Mouse (Mus musculus): ENCODE measurements at regions not wholly inside any gene's neighbourhood (a gene's known extent, or its start where the extent isn't known, plus 50 kb on each side); places are given as distances from the start of the nearest gene placed in this dataset.

DNA sequence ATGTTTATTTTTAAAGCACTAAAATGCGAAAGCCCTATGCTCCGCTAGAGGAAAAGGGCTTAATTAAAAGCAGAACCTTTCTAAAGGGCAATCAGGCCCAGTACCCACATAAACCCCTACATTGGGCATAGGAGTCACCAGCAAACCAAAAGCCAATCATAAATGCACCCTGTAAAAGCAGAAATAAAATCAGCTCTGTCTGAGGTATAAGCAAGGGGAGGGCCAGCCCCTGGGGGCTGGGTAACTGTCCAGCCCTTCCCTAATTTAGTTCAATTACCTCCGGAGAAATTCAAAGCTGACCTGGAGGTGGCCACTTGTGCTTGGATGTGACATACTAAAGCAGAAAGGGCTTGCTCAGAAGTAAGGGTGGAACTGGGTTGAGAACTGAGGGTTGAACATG, 479.4 kb upstream of the Sall1 start:
- Histone ChIP-seq H3K79me2 (replicated peaks; ENCODE audit: control insufficient read depth, extremely low read depth, insufficient read depth, poor library complexity, severe bottlenecking) (no peaks in the 10 kb centered on the region), H3K36me3 (replicated peaks in 1 of 2; ENCODE audit: control insufficient read depth in 1 of 2, insufficient read depth in 1 of 2, low read length in 1 of 2) (no peaks in the 10 kb centered on the region), H3K4me1 (ENCODE audit: control insufficient read depth in 1 of 2, insufficient read depth in 2 of 2) (no peaks in the 10 kb centered on the region), H3K9ac (ENCODE audit: insufficient read depth, low read depth) (no peak overlapping the region), H3K4me3 (replicated peaks in 1 of 3; ENCODE audit: low read depth in 2 of 3, low read length in 2 of 3, poor library complexity in 1 of 3) (no peak overlapping the region), H3K27me3 (replicated peaks) (no peaks in the 10 kb centered on the region), H3K9me3 (replicated peaks; ENCODE audit: low read length) (peaks cover 40% of the 10 kb centered on the region), H3K4me2 (ENCODE audit: insufficient read depth, low read depth, poor library complexity, severe bottlenecking) (no peak overlapping the region), H3K27ac (ENCODE audit: insufficient read depth, low read depth) (no peak overlapping the region)
- TF ChIP-seq MEF2A (IDR thresholded peaks at IDR 0.05; ENCODE audit: borderline replicate concordance, low read depth, low read length) (no peak), GABPA (IDR thresholded peaks at IDR 0.05; ENCODE audit: insufficient replicate concordance, low read depth, low read length) (no peak), PAX5 (IDR thresholded peaks at IDR 0.05; ENCODE audit: low read length) (no peak), RAD21 (IDR thresholded peaks at IDR 0.05; ENCODE audit: low read depth, low read length) (no peak), JUN (IDR thresholded peaks at IDR 0.05; ENCODE audit: insufficient read depth, low read depth, low read length) (no peak), MAFK (IDR thresholded peaks at IDR 0.05; ENCODE audit: insufficient replicate concordance, low read length) (no peak)
- dilution Hi-C loops (cut with MboI; ENCODE audit: extremely low pct_ligation_motif_present, extremely low pct_unique_long_range_greater_than_20kb, low sequenced_read_pairs) (no loop called here), in situ Hi-C loops (cut with MboI; ENCODE audit: low pct_ligation_motif_present, low pct_unique_long_range_greater_than_20kb, low sequenced_read_pairs) (no loop called here)
- DNase-seq (ENCODE audit: extremely low read depth), result no peak

DNA sequence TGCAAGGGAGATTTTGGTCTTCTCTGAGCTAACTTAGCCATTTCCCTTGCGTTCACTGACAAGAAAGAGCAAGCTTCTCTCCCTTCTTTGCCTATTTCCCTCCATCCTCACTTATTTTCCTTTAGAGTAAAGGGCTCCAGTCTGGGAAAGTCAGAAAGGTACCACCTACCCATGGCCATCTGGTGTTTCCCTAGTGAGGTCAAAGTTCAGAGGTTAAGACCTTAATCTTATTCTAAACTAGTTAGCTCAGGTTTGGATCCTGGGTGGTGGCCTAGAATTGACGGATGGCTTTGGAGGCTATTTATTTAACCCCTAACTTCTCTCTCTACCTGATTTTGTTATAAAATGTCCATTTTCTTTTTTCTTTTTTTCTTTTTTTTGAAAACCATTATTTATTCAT, 472.6 kb upstream of the Sall1 start:
- TF ChIP-seq MEF2A (IDR thresholded peaks at IDR 0.05; ENCODE audit: borderline replicate concordance, low read depth, low read length), result no peak
- TF ChIP-seq MAX (IDR thresholded peaks at IDR 0.05; ENCODE audit: low read length), result no peak
- no peak for TF ChIP-seq JUN (IDR thresholded peaks at IDR 0.05; ENCODE audit: insufficient read depth, low read depth, low read length)
- no peak for TF ChIP-seq SIN3A (IDR thresholded peaks at IDR 0.05; ENCODE audit: low read length)
- DNase-seq (ENCODE audit: extremely low read depth), result no peak
- H3K27me3 ChIP-seq (replicated peaks), result no peaks in the 10 kb centered on the region
- H3K4me1 ChIP-seq (ENCODE audit: control insufficient read depth in 1 of 2, insufficient read depth in 2 of 2), result no peaks in the 10 kb centered on the region
- no peak overlapping the region for H3K4me2 ChIP-seq (ENCODE audit: insufficient read depth, low read depth, poor library complexity, severe bottlenecking)
- dilution Hi-C loops (cut with MboI; ENCODE audit: extremely low pct_ligation_motif_present, extremely low pct_unique_long_range_greater_than_20kb, low sequenced_read_pairs), result no loop called here
- no peaks in the 10 kb centered on the region for H3K36me3 ChIP-seq (replicated peaks in 1 of 2; ENCODE audit: control insufficient read depth in 1 of 2, insufficient read depth in 1 of 2, low read length in 1 of 2)
- H3K9ac ChIP-seq (ENCODE audit: insufficient read depth, low read depth), result no peak overlapping the region
- H3K27ac ChIP-seq (ENCODE audit: insufficient read depth, low read depth), result no peak overlapping the region
- in situ Hi-C loops (cut with MboI; ENCODE audit: low pct_ligation_motif_present, low pct_unique_long_range_greater_than_20kb, low sequenced_read_pairs), result no loop called here
- peaks cover 14% of the 10 kb centered on the region for H3K9me3 ChIP-seq (replicated peaks; ENCODE audit: low read length)
- H3K4me3 ChIP-seq (replicated peaks in 1 of 3; ENCODE audit: low read depth in 2 of 3, low read length in 2 of 3, poor library complexity in 1 of 3), result no peak overlapping the region
- H3K79me2 ChIP-seq (replicated peaks; ENCODE audit: control insufficient read depth, extremely low read depth, insufficient read depth, poor library complexity, severe bottlenecking), result no peaks in the 10 kb centered on the region

DNA sequence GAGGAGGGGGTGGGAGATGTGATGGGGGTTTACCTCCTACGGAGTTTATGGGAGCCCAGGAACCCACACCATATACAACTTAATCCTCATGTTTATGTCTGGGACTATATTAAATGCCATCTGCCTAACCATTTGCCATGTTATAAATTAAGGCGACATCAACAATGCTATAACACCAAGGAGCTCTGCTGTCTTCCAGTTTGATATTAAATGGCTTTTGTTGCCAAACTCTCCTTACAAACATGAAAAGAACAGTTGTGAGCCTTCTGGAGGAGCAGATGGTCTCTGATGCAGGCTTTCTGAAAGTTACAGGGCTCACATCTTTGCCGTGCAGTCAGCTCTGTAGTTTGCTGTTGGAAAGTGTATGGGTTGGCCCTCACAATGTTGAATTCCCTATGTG, 470.3 kb upstream of the Sall1 start:
- dilution Hi-C loops (cut with MboI; ENCODE audit: extremely low pct_ligation_motif_present, extremely low pct_unique_long_range_greater_than_20kb, low sequenced_read_pairs) (no loop called here), in situ Hi-C loops (cut with MboI; ENCODE audit: low pct_ligation_motif_present, low pct_unique_long_range_greater_than_20kb, low sequenced_read_pairs) (no loop called here)
- H3K4me1 ChIP-seq (ENCODE audit: control insufficient read depth in 1 of 2, insufficient read depth in 2 of 2), result no peaks in the 10 kb centered on the region
- peaks cover 15% of the 10 kb centered on the region for H3K9me3 ChIP-seq (replicated peaks; ENCODE audit: low read length)
- DNase-seq (ENCODE audit: extremely low read depth), result no peak
- no peaks in the 10 kb centered on the region for H3K27me3 ChIP-seq (replicated peaks)
- TF ChIP-seq TCF12 (IDR thresholded peaks at IDR 0.05; ENCODE audit: low read depth, low read length), result no peak
- H3K9ac ChIP-seq (ENCODE audit: insufficient read depth, low read depth), result no peak overlapping the region
- H3K4me2 ChIP-seq (ENCODE audit: insufficient read depth, low read depth, poor library complexity, severe bottlenecking), result no peak overlapping the region
- H3K79me2 ChIP-seq (replicated peaks; ENCODE audit: control insufficient read depth, extremely low read depth, insufficient read depth, poor library complexity, severe bottlenecking), result no peaks in the 10 kb centered on the region
- H3K27ac ChIP-seq (ENCODE audit: insufficient read depth, low read depth), result no peak overlapping the region
- H3K36me3 ChIP-seq (replicated peaks in 1 of 2; ENCODE audit: control insufficient read depth in 1 of 2, insufficient read depth in 1 of 2, low read length in 1 of 2), result no peaks in the 10 kb centered on the region
- H3K4me3 ChIP-seq (replicated peaks in 1 of 3; ENCODE audit: low read depth in 2 of 3, low read length in 2 of 3, poor library complexity in 1 of 3), result no peak overlapping the region
